Mouse (Mus musculus) mouse embryonic stem cell (cell line): Measurements from ENCODE around the gene Dusp13.

ENCODE experiments used
- in situ Hi-C, 2 experiments: fragments of 300-500 bp; cut with MboI; formaldehyde crosslinking; loops; 1 replicate in 1 of 2; 3 replicates in 1 of 2; pipeline ENCODE4 v1.14.3; 2019 to 2020; ENCODE audit warnings: low sequenced_read_pairs in 2 of 2, low pct_unique_long_range_greater_than_20kb in 1 of 2, mixed read lengths in 1 of 2; ENCODE audit not compliant: unreplicated experiment in 1 of 2

The Dusp13 gene

GRCm38 (mm10) chr14:21750008-21750880, 737 bp downstream of the Dusp13 start, which contains the start of gene Samd8:
TSS of gene Samd8 (plus strand) at chr14:21750531.
- in situ Hi-C loops = no loop called here

- in situ Hi-C loops = loop anchor here (25.0 kb wide), 3 partner anchors 311 to 611 kb away; no protein-coding TSS in a partner anchor
Observed at GRCm38 (mm10) chr14:21748142-21748870, 2.7 kb downstream of the Dusp13 start.

GRCm38 (mm10) chr14:21747436-21748141, 3.4 kb downstream of the Dusp13 start:
- in situ Hi-C loops = loop anchor here (25.0 kb wide), 3 partner anchors 310 to 610 kb away; no protein-coding TSS in a partner anchor

GRCm38 (mm10) chr14:21746846-21747245, 4.1 kb downstream of the Dusp13 start:
- in situ Hi-C loops = loop anchor here (25.0 kb wide), 3 partner anchors 310 to 610 kb away; no protein-coding TSS in a partner anchor

GRCm38 (mm10) chr14:21746251-21746650, 4.7 kb downstream of the Dusp13 start:
- in situ Hi-C loops = loop anchor here (25.0 kb wide), 3 partner anchors 309 to 609 kb away; no protein-coding TSS in a partner anchor

GRCm38 (mm10) chr14:21745149-21745548, 5.8 kb downstream of the Dusp13 start:
- in situ Hi-C loops = loop anchor here (25.0 kb wide), 3 partner anchors 308 to 608 kb away; no protein-coding TSS in a partner anchor

- in situ Hi-C loops = loop anchor here (25.0 kb wide), 3 partner anchors 307 to 607 kb away; no protein-coding TSS in a partner anchor
Observed at GRCm38 (mm10) chr14:21744169-21744568, 6.8 kb downstream of the Dusp13 start.

- in situ Hi-C loops = loop anchor here (25.0 kb wide), 3 partner anchors 305 to 605 kb away; no protein-coding TSS in a partner anchor
Observed at GRCm38 (mm10) chr14:21742441-21742840, 8.5 kb downstream of the Dusp13 start.

GRCm38 (mm10) chr14:21741786-21742185, 9.2 kb downstream of the Dusp13 start:
- in situ Hi-C loops = loop anchor here (25.0 kb wide), 3 partner anchors 304 to 604 kb away; no protein-coding TSS in a partner anchor

GRCm38 (mm10) chr14:21741314-21741713, 9.7 kb downstream of the Dusp13 start:
- in situ Hi-C loops = loop anchor here (25.0 kb wide), 3 partner anchors 304 to 604 kb away; no protein-coding TSS in a partner anchor

- in situ Hi-C loops = loop anchor here (25.0 kb wide), 3 partner anchors 303 to 603 kb away; no protein-coding TSS in a partner anchor
Observed at GRCm38 (mm10) chr14:21740345-21740744, 10.6 kb downstream of the Dusp13 start.

GRCm38 (mm10) chr14:21733131-21733905, 17.7 kb downstream of the Dusp13 start:
- in situ Hi-C loops = loop anchor here (5.0 to 25.0 kb wide), 5 partner anchors 41 to 596 kb away; no protein-coding TSS in a partner anchor

GRCm38 (mm10) chr14:21729936-21730335, 21.0 kb downstream of the Dusp13 start:
- in situ Hi-C loops = loop anchor here (5.0 to 25.0 kb wide), 5 partner anchors 38 to 593 kb away; no protein-coding TSS in a partner anchor

- in situ Hi-C loops = loop anchor here (25.0 kb wide), 3 partner anchors 292 to 592 kb away; no protein-coding TSS in a partner anchor
Observed at GRCm38 (mm10) chr14:21729031-21729732, 21.8 kb downstream of the Dusp13 start.

GRCm38 (mm10) chr14:21722021-21722698, 28.8 kb downstream of the Dusp13 start:
- in situ Hi-C loops = no loop called here
